Mouse (Mus musculus): ENCODE data around the gene Fip1l1. TPM values are rescaled to one million over a fixed set of nuclear protein-coding genes. Genes with fewer than 3 reads are reported as not detected.
A peak's percentile ranks its signal among the peaks of the same experiment; 100 is the strongest.

Gene Fip1l1
- polyA plus RNA-seq, 1 experiment from 2014 or later: 113 TPM

DNA sequence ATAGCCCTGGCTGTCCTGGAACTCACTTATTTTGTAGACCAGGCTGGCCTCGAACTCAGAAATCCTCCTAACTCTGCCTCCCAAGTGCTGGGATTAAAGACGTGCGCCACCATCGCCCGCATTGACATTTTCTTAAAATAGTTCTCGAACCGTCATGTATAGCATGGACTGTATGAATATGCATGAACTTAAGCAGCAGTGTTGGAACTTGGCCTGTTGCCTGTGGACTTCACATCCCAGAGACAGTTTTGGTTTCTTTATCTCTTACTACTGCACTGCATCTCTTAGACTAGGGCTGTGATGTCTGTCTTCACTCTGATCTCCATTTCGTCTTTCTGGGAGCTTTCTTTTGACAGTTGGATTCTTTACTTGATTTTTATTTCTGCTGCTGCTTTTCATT, 14.3 kb downstream of the Fip1l1 start:
- DNase-seq (ENCODE audit: low spot score) (no peak), ATAC-seq (ENCODE audit: insufficient number of reproducible peaks, low FRiP score, low TSS enrichment, low read depth) (no peak)
- no peaks in the 10 kb centered on the region for H3K9me3 ChIP-seq (ENCODE audit: control insufficient read depth, low read length)
- no peak overlapping the region for H3K4me2 ChIP-seq (ENCODE audit: low read depth, severe bottlenecking)
- no peak overlapping the region for H3K4me3 ChIP-seq (ENCODE audit: low read depth, low read length)
- no peak overlapping the region for H3K27ac ChIP-seq (replicated peaks; ENCODE audit: low read depth, low read length)
- no peaks in the 10 kb centered on the region for H3K27me3 ChIP-seq (ENCODE audit: control insufficient read depth, insufficient read depth, low read length)
- H3K36me3 ChIP-seq (ENCODE audit: control insufficient read depth, insufficient read depth, low read length): peaks cover 6% of the 10 kb centered on the region; the same call in 1 of the 2 replicates
- no peak overlapping the region for H3K9ac ChIP-seq (ENCODE audit: low read length)
- H3K4me1 ChIP-seq (ENCODE audit: control insufficient read depth, insufficient read depth, low read length): no peaks in the 10 kb centered on the region
- 94% methylated on average over 8 of the region's 8 CpGs for WGBS

DNA sequence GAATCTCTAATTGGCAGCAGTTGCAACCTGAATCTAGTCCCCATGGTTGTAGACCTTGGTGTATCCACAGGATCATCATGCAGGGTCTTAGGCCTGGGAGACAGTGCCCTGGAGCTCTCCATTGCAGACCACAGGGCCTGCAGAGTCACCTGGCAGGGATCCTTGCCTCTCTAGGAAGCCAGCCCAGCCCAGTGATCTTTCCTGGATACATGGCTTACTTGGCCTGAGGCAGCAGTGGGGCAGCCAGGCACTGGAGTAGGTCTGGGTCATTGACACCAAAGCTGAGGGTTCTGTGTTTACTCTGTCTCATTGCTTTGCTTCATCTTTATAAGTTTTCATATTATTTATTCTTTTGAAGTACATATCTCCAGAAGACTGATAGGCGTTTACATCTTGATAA, 25.9 kb downstream of the Fip1l1 start:
- no peak for DNase-seq (ENCODE audit: low spot score)
- 95% methylated on average over 1 of the region's 1 CpGs for WGBS
- Histone ChIP-seq H3K9ac (ENCODE audit: low read length) (no peak overlapping the region), H3K9me3 (ENCODE audit: control insufficient read depth, low read length) (no peaks in the 10 kb centered on the region), H3K4me3 (ENCODE audit: low read depth, low read length) (no peak overlapping the region), H3K27me3 (ENCODE audit: control insufficient read depth, insufficient read depth, low read length) (no peaks in the 10 kb centered on the region), H3K4me2 (ENCODE audit: low read depth, severe bottlenecking) (no peak overlapping the region), H3K4me1 (ENCODE audit: control insufficient read depth, insufficient read depth, low read length) (no peaks in the 10 kb centered on the region), H3K27ac (replicated peaks; ENCODE audit: low read depth, low read length) (no peak overlapping the region), H3K36me3 (ENCODE audit: control insufficient read depth, insufficient read depth, low read length) (peaks cover 18% of the 10 kb centered on the region; the same call in 1 of the 2 replicates)
- ATAC-seq (ENCODE audit: insufficient number of reproducible peaks, low FRiP score, low TSS enrichment, low read depth): no peak

DNA sequence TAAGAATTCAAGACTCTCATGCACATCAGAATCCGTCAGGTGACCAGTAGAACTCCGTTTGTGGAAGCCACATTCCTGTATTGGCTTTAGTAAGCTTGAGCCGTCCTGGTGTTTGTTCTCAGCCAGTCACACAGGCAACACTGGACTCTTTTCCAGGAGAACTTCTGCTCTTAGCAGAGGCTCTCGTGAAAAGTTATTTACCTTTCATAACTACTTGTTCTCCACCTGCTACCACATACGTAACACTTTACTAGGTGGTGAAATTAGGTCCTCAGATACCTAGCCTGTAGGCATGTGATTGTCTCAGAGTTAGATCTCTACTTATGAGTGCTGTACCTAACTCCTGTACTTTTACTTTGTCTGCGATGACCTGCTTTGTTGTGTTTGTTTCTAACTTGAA, 36.5 kb downstream of the Fip1l1 start:
- Histone ChIP-seq H3K27me3 (ENCODE audit: control insufficient read depth, insufficient read depth, low read length) (no peaks in the 10 kb centered on the region), H3K9me3 (ENCODE audit: control insufficient read depth, low read length) (no peaks in the 10 kb centered on the region), H3K4me1 (ENCODE audit: control insufficient read depth, insufficient read depth, low read length) (no peaks in the 10 kb centered on the region), H3K4me2 (ENCODE audit: low read depth, severe bottlenecking) (no peak overlapping the region), H3K27ac (replicated peaks; ENCODE audit: low read depth, low read length) (no peak overlapping the region), H3K36me3 (ENCODE audit: control insufficient read depth, insufficient read depth, low read length) (peaks cover 7% of the 10 kb centered on the region; the same call in 1 of the 2 replicates), H3K9ac (ENCODE audit: low read length) (no peak overlapping the region), H3K4me3 (ENCODE audit: low read depth, low read length) (no peak overlapping the region)
- DNase-seq (ENCODE audit: low spot score) (no peak), ATAC-seq (ENCODE audit: insufficient number of reproducible peaks, low FRiP score, low TSS enrichment, low read depth) (no peak)
- 87% methylated on average over 6 of the region's 6 CpGs for WGBS

DNA sequence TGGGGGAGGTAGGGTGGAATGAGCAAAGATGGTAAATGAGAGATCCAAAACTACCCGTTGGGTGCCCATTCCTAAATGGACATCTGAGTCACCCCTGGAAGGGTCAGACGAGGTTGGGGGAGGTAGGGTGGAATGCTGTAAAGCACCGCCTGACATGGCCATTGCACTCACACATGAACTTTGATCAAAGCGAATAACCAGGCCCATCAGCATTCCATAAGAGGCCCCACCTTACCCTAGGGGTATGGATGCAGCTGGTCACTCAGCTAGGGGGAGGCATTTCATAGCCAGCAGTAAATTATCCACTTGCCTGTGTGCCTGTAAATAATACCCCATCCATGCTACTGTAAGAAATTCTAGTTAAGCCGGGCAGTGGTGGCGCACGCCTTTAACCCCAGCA, 53.9 kb downstream of the Fip1l1 start:
- 0 out of 2 replicates have a peak, but pooled peaks have one; percentile 60 for ATAC-seq (ENCODE audit: insufficient number of reproducible peaks, low FRiP score, low TSS enrichment, low read depth)
- H3K9ac ChIP-seq (ENCODE audit: low read length): no peak overlapping the region
- no peak overlapping the region for H3K4me2 ChIP-seq (ENCODE audit: low read depth, severe bottlenecking)
- no peaks in the 10 kb centered on the region for H3K9me3 ChIP-seq (ENCODE audit: control insufficient read depth, low read length)
- H3K27me3 ChIP-seq (ENCODE audit: control insufficient read depth, insufficient read depth, low read length): no peaks in the 10 kb centered on the region
- H3K4me3 ChIP-seq (ENCODE audit: low read depth, low read length): no peak overlapping the region
- H3K4me1 ChIP-seq (ENCODE audit: control insufficient read depth, insufficient read depth, low read length): peaks cover 17% of the 10 kb centered on the region
- DNase-seq (ENCODE audit: low spot score): no peak
- 80% methylated on average over 7 of the region's 7 CpGs for WGBS
- H3K36me3 ChIP-seq (ENCODE audit: control insufficient read depth, insufficient read depth, low read length): peaks cover 7% of the 10 kb centered on the region; the same call in 1 of the 2 replicates
- H3K27ac ChIP-seq (replicated peaks; ENCODE audit: low read depth, low read length): no peak overlapping the region

GRCm38 (mm10) chr5:74591413-74591812, 56.2 kb downstream of the Fip1l1 start:
- WGBS: 91% methylated on average over 5 of the region's 5 CpGs
- ATAC-seq (ENCODE audit: insufficient number of reproducible peaks, low FRiP score, low TSS enrichment, low read depth) (no peak), DNase-seq (ENCODE audit: low spot score) (no peak)
- Histone ChIP-seq H3K36me3 (ENCODE audit: control insufficient read depth, insufficient read depth, low read length) (peaks cover 10% of the 10 kb centered on the region; the same call in 1 of the 2 replicates), H3K27me3 (ENCODE audit: control insufficient read depth, insufficient read depth, low read length) (no peaks in the 10 kb centered on the region), H3K4me1 (ENCODE audit: control insufficient read depth, insufficient read depth, low read length) (peaks cover 14% of the 10 kb centered on the region), H3K4me3 (ENCODE audit: low read depth, low read length) (no peak overlapping the region), H3K4me2 (ENCODE audit: low read depth, severe bottlenecking) (no peak overlapping the region), H3K9ac (ENCODE audit: low read length) (no peak overlapping the region), H3K27ac (replicated peaks; ENCODE audit: low read depth, low read length) (no peak overlapping the region), H3K9me3 (ENCODE audit: control insufficient read depth, low read length) (no peaks in the 10 kb centered on the region)

- Histone ChIP-seq H3K36me3 (ENCODE audit: control insufficient read depth, insufficient read depth, low read length) (peaks cover 10% of the 10 kb centered on the region; the same call in 1 of the 2 replicates), H3K4me2 (ENCODE audit: low read depth, severe bottlenecking) (no peak overlapping the region), H3K27me3 (ENCODE audit: control insufficient read depth, insufficient read depth, low read length) (no peaks in the 10 kb centered on the region), H3K4me1 (ENCODE audit: control insufficient read depth, insufficient read depth, low read length) (peaks cover 14% of the 10 kb centered on the region), H3K27ac (replicated peaks; ENCODE audit: low read depth, low read length) (peak overlapping the region; percentile 2; the same call in 1 of the 2 replicates), H3K9me3 (ENCODE audit: control insufficient read depth, low read length) (no peaks in the 10 kb centered on the region), H3K4me3 (ENCODE audit: low read depth, low read length) (no peak overlapping the region), H3K9ac (ENCODE audit: low read length) (no peak overlapping the region)
- peak; percentile 67; the same call in 1 of the 2 replicates for ATAC-seq (ENCODE audit: insufficient number of reproducible peaks, low FRiP score, low TSS enrichment, low read depth)
- 10% methylated on average over 8 of the region's 8 CpGs for WGBS
- peak; percentile 76 for DNase-seq (ENCODE audit: low spot score)
Observed at GRCm38 (mm10) chr5:74593147-74593546, 57.9 kb downstream of the Fip1l1 start.

- Histone ChIP-seq H3K27ac (replicated peaks; ENCODE audit: low read depth, low read length) (no peak overlapping the region), H3K9ac (ENCODE audit: low read length) (no peak overlapping the region), H3K36me3 (ENCODE audit: control insufficient read depth, insufficient read depth, low read length) (peaks cover 4% of the 10 kb centered on the region; the same call in 1 of the 2 replicates), H3K4me2 (ENCODE audit: low read depth, severe bottlenecking) (no peak overlapping the region), H3K27me3 (ENCODE audit: control insufficient read depth, insufficient read depth, low read length) (no peaks in the 10 kb centered on the region), H3K4me3 (ENCODE audit: low read depth, low read length) (no peak overlapping the region), H3K4me1 (ENCODE audit: control insufficient read depth, insufficient read depth, low read length) (0 out of 2 replicates have a peak, but pooled peaks cover 5% of the 10 kb centered on the region), H3K9me3 (ENCODE audit: control insufficient read depth, low read length) (no peaks in the 10 kb centered on the region)
- WGBS: 72% methylated on average over 5 of the region's 5 CpGs
- no peak for ATAC-seq (ENCODE audit: insufficient number of reproducible peaks, low FRiP score, low TSS enrichment, low read depth)
- no peak for DNase-seq (ENCODE audit: low spot score)
Observed at GRCm38 (mm10) chr5:74600010-74600409, 64.8 kb downstream of the Fip1l1 start.

GRCm38 (mm10) chr5:74601171-74601570, 65.9 kb downstream of the Fip1l1 start:
- DNase-seq (ENCODE audit: low spot score) (no peak), ATAC-seq (ENCODE audit: insufficient number of reproducible peaks, low FRiP score, low TSS enrichment, low read depth) (no peak)
- Histone ChIP-seq H3K9ac (ENCODE audit: low read length) (no peak overlapping the region), H3K27me3 (ENCODE audit: control insufficient read depth, insufficient read depth, low read length) (no peaks in the 10 kb centered on the region), H3K4me2 (ENCODE audit: low read depth, severe bottlenecking) (no peak overlapping the region), H3K4me1 (ENCODE audit: control insufficient read depth, insufficient read depth, low read length) (0 out of 2 replicates have a peak, but pooled peaks cover 5% of the 10 kb centered on the region), H3K27ac (replicated peaks; ENCODE audit: low read depth, low read length) (no peak overlapping the region), H3K4me3 (ENCODE audit: low read depth, low read length) (no peak overlapping the region), H3K9me3 (ENCODE audit: control insufficient read depth, low read length) (no peaks in the 10 kb centered on the region), H3K36me3 (ENCODE audit: control insufficient read depth, insufficient read depth, low read length) (peaks cover 3% of the 10 kb centered on the region; the same call in 1 of the 2 replicates)
- WGBS: 79% methylated on average over 3 of the region's 3 CpGs

DNA sequence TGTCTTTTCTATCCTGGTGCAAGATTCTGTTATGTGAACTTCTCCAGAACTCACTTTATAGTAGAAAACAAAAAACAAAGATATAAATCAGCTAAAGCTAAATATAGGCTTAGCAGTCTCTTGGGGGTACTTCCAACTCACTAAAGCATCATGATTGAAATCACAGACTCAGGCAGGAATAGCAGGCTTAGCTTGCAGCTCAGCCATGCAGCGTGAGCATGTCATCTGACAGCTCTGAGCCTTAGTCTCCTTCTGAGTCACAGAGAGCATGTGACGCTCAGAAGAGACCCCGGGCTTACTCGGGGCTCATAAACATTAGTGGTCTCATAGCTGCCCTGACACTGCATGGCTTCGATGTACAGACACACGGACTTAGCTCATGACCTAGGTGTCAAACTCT, 66.7 kb downstream of the Fip1l1 start:
- Histone ChIP-seq H3K27me3 (ENCODE audit: control insufficient read depth, insufficient read depth, low read length) (no peaks in the 10 kb centered on the region), H3K27ac (replicated peaks; ENCODE audit: low read depth, low read length) (no peak overlapping the region), H3K9ac (ENCODE audit: low read length) (no peak overlapping the region), H3K4me2 (ENCODE audit: low read depth, severe bottlenecking) (no peak overlapping the region), H3K4me3 (ENCODE audit: low read depth, low read length) (no peak overlapping the region), H3K4me1 (ENCODE audit: control insufficient read depth, insufficient read depth, low read length) (0 out of 2 replicates have a peak, but pooled peaks cover 5% of the 10 kb centered on the region), H3K36me3 (ENCODE audit: control insufficient read depth, insufficient read depth, low read length) (no peaks in the 10 kb centered on the region; the same call in 1 of the 2 replicates), H3K9me3 (ENCODE audit: control insufficient read depth, low read length) (no peaks in the 10 kb centered on the region)
- WGBS: 68% methylated on average over 6 of the region's 6 CpGs
- DNase-seq (ENCODE audit: low spot score): no peak
- ATAC-seq (ENCODE audit: insufficient number of reproducible peaks, low FRiP score, low TSS enrichment, low read depth): no peak

Measured in limb, embryonic 11.5 days (tissue).